Mouse (Mus musculus) spleen, postnatal 4 days (tissue): Measurements from ENCODE around the gene Ctf1.

Experiments
- DNase-seq, 2 experiments: peaks; one replicate each; pipeline ENCODE4 v3.0.0; 2022; ENCODE audit warnings: low spot score in 2 of 2

Gene Ctf1

GRCm38 (mm10) chr7:127712461-127713385 lies at the start of gene Ctf1:
Gene Ctf1, plus strand, starts transcription at chr7:127712736.
- DNase-seq: peak; percentile 58 to 72

DNA sequence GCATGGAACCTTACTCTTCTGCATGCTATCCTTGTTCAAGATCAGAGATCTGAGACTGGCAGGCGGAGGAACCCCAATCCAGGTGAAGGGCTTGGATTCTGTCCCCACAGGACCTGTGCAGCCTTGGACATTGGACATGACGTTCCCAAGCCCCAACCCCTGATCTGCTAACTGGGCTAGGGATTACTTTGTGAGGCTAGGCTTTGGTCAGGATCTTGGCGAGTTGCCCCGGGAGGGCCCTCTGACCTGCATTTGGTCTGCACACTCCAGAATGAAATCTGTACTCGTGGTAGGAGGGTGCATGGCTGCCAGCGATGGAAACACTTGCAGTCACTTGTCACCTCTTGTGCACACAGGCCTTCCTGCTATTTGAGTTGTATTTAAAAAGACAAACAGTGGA lies 49.6 kb upstream of the Ctf1 start:
- DNase-seq: no peak

DNA sequence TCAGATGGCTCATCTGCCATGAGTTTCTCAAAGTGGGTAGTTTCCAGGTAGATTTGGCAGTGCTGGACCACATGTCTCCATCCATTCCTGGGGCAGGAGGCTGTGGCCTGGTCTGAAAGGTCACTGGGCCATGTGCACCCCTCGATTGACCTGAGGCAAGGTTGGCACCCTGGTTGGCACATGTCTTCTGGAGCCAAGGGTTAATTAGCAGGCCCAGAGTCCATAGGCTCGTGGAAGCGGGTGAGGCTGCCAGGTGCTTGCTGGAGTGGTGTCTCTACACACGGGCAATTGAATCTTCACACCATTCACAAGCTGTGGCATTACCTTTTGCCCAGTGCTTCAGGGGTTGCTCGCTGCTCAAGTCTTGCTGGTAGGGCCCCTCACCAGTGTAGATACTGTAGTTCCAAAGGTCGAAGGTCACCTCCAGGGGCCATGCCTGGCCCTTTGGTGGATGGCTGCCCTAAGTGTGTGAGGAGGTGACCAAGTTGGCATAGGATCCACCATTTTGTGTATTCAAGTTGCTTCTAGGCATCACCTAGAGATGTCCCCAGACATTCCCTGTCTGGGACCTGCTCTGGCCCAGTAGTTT lies 46.4 kb upstream of the Ctf1 start:
- DNase-seq: no peak

DNA sequence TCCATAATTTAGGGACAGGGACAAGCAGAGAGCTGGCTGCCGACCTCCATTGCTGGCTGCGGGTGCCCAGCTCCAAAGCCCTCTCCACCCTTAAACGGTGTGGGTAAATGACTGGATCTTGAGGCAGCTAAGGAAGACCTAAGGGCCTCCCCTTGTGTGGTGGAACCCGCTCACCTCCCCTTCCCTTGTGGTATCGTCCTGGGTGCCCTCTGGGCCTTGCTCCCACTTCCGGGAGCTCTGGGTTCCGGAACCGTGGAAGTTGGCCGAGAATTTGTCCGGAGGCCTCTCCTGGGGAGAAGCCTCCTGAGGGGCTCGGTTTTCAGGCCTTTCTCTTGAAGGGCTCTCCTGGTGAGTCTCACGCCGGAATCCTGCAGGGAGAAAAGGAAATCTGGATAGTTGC lies 45.9 kb upstream of the Ctf1 start:
- DNase-seq: no peak

GRCm38 (mm10) chr7:127667171-127667570 lies 45.4 kb upstream of the Ctf1 start:
- DNase-seq: no peak

DNA sequence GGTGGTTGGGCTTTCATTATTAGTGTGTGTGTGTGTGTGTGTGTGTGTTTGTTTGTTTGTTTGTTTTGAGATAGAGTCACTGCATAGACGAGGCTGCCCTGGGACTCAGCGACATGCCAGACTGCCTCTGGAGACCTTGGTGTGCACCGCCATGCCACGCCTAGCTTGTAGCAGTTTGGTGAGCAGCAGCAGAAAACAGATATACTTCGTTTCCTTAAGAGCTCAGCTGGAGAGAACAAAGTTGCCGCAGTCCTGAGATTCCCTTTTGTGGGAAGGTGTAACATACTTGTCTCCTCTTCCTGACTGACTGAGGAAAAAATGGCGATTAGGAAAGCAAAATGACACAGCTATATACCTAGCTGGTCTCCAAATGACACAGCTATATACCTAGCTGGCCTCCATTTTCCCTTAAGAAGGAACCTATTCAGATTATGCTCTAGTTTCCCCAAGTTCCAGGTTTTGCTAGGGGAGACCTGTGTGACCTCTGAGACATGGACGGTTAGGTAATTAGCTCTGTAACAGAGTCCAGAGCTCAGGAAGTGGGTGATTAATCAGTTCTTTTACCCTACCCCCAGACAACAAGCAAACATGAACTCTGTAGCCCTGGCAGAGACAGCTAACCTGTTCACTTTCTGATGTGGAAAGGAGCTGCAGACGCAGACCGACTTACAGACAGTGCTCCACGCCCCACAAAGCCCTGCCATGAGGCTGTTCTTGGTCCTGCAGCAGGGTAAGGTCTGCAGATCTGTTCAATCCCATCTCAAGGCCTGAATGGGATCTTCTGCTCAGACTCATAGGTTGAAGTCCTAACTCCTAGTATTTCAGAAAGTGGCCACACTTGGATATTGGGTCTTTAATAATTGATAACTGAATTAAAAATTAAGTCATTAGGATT lies 40.4 kb upstream of the Ctf1 start:
- DNase-seq: no peak

- DNase-seq: no peak
Measured at GRCm38 (mm10) chr7:127672776-127673175, 39.8 kb upstream of the Ctf1 start.

GRCm38 (mm10) chr7:127674977-127675376 lies 37.6 kb upstream of the Ctf1 start:
- peak; percentile 77 to 94 for DNase-seq

DNA sequence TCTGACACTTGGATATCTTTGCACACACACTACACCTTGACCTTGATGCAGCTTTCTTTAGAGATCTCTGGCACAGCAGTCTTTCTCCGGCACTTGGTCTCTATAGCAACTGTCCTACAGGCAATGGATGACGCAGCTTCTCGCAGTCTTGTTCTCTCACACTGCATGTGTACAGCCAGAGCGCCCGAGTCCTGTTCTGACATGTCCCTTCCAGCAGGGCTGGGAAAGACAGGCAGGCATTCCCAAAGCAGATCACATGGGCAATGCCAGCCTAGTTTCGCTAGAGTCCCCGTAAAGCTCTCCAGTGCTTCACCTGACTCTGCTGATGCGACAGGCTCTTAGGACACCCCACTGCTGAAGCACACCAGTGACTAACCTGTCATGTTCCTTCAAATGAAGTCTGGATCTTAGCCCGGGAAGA lies 37.1 kb upstream of the Ctf1 start:
- no peak for DNase-seq

- DNase-seq: peak; percentile 73 to 89
Measured at GRCm38 (mm10) chr7:127677077-127677476, 35.5 kb upstream of the Ctf1 start.

GRCm38 (mm10) chr7:127677609-127678008 lies 34.9 kb upstream of the Ctf1 start:
- no peak for DNase-seq

DNA sequence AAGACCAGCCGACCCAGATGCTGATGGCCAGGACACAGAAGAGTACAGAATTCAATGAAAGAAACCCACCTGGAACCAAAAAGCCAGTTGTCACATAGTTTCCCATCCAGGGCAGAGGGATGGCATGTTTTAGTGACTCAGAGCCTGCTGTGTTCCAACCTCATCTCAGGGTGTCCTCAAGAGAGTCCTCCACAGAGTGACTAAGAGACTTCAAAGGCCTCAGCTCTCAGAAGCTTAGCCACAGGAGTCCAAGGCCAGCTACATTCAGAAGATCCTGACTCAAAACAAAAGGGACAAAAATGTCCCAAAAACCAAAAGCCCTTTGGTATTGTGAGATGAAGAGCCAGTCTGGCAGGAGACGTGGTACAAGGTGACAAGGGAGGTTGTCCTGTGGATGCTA lies 33.7 kb upstream of the Ctf1 start:
- DNase-seq: no peak

- no peak for DNase-seq
Measured at GRCm38 (mm10) chr7:127680541-127680940, 32.0 kb upstream of the Ctf1 start.

DNA sequence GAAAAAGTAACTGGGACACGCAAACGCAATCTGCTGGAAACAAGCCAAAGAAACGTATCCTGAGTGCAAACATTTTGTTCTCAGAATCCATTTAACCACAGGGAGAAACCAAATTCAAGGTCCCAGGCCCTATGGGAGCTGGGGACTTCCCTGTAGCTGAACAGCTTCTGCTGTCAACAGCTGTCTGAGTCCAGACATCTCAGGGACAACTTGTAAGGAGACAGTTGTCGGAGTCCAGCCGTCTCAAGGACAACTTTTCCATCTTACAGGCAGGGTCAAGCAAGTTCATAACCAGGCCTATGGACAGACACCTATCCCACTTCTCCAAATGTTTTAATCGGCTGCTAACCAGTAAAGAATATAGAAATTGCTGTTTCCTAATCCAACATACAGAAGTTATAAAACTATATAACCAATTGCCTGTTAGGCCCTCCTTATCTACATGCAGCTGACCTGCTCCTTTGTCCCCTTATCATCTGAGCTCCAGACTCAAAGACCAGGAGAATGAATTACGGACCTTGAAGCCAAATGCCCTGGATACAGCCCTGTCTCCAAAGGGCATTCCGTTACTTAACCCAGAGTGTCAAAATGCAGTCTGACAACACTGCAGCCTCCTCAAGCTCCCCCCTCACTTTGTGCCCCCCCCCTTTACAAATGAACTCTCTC lies 30.5 kb upstream of the Ctf1 start:
- no peak for DNase-seq

GRCm38 (mm10) chr7:127685304-127686018 lies 27.1 kb upstream of the Ctf1 start:
- DNase-seq: no peak

DNA sequence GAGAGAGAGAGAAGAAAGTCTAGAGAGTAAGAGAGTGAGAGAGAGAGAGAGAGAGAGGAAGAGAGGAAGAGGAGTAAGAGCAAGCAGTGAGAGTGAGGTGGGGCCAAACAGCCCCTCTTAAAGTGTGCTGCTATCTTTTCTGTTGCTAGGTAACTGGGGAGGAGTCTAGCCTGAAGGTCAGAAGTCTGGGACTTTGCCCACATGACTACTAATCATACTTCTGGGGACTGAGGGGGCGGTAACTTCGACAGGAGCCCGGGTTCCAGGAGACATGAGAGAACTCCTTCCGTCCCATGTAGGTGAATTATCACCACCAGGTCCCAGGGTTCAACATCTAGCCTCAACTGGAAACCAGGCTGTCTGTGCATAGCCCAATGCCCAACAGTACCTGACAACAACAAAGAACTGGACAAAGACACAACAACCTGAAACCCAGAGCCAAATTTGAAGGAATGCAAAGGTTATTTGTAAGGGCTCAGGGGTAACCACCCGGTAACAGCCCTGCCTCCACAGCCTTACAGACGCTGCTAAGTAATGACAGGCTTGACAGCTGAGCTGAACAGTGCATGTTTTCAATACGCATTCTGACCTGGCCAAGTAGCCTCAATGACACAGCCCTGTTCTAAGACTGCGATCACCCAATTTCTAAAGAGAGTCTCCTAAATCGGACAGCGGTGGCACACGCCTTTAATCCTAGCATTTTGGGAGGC lies 25.6 kb upstream of the Ctf1 start:
- DNase-seq: no peak

GRCm38 (mm10) chr7:127688935-127689334 lies 23.6 kb upstream of the Ctf1 start:
- DNase-seq: no peak

DNA sequence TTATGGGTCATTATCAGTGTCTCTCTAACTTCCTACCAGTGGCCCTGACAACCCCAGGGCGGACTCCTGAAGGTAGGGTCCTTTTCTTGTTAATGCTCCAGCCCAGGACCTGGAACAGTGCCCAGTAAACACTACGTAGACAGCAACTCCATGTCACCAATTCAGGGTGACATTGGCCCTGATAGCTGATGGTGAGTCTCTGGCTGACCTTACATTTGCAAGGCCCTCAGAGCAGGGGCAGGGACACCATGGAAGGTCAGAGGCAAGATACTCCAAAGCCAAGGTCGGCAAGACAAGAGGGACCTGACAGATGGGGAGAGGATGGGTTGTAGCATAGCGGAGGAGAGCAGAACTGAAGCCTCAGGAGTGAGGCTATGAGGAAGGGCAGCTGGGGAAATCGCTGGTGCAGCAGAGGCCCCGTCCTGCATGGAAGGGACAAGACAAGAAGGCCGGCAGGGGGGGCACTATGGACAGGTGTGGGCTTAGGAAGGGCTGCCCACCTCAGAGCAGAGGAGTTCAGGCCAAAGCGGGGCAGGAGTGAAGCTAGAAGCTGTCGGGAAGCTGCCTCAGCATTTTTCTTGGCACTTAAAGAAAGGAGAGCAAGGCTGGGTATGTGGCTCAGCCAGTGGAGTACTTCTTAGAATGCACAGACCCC lies 22.8 kb upstream of the Ctf1 start:
- DNase-seq: no peak

DNA sequence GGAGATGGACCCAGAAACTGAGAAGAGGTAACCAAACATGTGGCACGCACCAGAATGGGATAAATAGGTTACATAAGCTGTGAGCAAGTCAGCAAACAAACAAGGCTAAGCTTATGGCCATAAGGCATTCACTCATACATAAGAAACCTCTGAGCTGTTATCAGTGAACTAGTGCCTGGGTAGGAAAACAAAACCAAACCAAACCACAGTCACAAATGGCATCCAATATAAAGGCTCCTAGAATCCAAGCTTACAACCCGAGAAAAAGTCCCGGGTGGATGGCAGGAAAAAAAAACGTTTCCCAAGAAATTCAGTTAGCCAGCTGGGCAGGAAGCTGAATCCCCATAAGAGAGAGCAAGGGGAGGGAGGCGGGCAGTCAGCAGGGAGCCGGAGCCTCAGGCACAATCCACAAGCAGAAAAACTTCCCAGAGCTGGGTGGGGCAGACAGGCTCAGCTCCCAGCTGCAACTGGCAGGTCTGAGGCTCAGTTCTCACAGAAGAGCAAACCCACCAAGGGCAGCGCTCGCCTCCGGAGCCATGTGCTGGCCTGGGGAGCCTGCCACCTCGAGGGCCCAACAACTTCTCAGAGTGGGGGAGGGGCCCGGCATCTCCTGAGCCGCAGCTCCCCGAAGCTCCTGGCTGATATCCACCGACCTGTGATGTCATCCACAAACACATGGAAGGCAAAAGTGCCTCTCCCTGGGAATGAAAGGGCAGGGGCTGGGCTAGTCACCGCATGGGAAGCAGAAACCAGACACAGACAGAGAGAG lies 21.1 kb upstream of the Ctf1 start:
- no peak for DNase-seq
